Mouse (Mus musculus): ENCODE data around the gene Nr4a1.

The Nr4a1 gene

GRCm38 (mm10) chr15:101253886-101254795 lies at the start of gene Nr4a1:
Gene Nr4a1 (plus strand): TSS chr15:101254269.
- peak; percentile 70 for DNase-seq (ENCODE audit: extremely low read depth, insufficient read length, low spot score)

- no peak for DNase-seq (ENCODE audit: extremely low read depth, insufficient read length, low spot score)
Observed at GRCm38 (mm10) chr15:101204781-101205180, 49.3 kb upstream of the Nr4a1 start.

GRCm38 (mm10) chr15:101210228-101210627 lies 43.8 kb upstream of the Nr4a1 start:
- DNase-seq (ENCODE audit: extremely low read depth, insufficient read length, low spot score) = no peak

GRCm38 (mm10) chr15:101210998-101211613 lies 43.0 kb upstream of the Nr4a1 start:
- DNase-seq (ENCODE audit: extremely low read depth, insufficient read length, low spot score) = no peak

GRCm38 (mm10) chr15:101212435-101212834 lies 41.6 kb upstream of the Nr4a1 start:
- peak; percentile 47 for DNase-seq (ENCODE audit: extremely low read depth, insufficient read length, low spot score)

- DNase-seq (ENCODE audit: extremely low read depth, insufficient read length, low spot score) = no peak
Observed at GRCm38 (mm10) chr15:101215136-101215535, 38.9 kb upstream of the Nr4a1 start.

GRCm38 (mm10) chr15:101216036-101216435 lies 38.0 kb upstream of the Nr4a1 start:
- no peak for DNase-seq (ENCODE audit: extremely low read depth, insufficient read length, low spot score)

GRCm38 (mm10) chr15:101220905-101221297 lies 33.2 kb upstream of the Nr4a1 start:
- no peak for DNase-seq (ENCODE audit: extremely low read depth, insufficient read length, low spot score)

GRCm38 (mm10) chr15:101221298-101222104 lies 32.6 kb upstream of the Nr4a1 start:
- peak; percentile 74 for DNase-seq (ENCODE audit: extremely low read depth, insufficient read length, low spot score)

- DNase-seq (ENCODE audit: extremely low read depth, insufficient read length, low spot score) = no peak
Observed at GRCm38 (mm10) chr15:101222897-101223482, 31.1 kb upstream of the Nr4a1 start.

- DNase-seq (ENCODE audit: extremely low read depth, insufficient read length, low spot score) = no peak
Observed at GRCm38 (mm10) chr15:101223596-101223995, 30.5 kb upstream of the Nr4a1 start.

GRCm38 (mm10) chr15:101224006-101224906 lies 29.8 kb upstream of the Nr4a1 start, which contains the start of gene Grasp:
Gene Grasp (plus strand): TSS chr15:101224188.
- peak; percentile 84 for DNase-seq (ENCODE audit: extremely low read depth, insufficient read length, low spot score)

- peak; percentile 56 for DNase-seq (ENCODE audit: extremely low read depth, insufficient read length, low spot score)
Observed at GRCm38 (mm10) chr15:101224977-101225376, 29.1 kb upstream of the Nr4a1 start.

- no peak for DNase-seq (ENCODE audit: extremely low read depth, insufficient read length, low spot score)
Observed at GRCm38 (mm10) chr15:101227971-101228370, 26.1 kb upstream of the Nr4a1 start.

- DNase-seq (ENCODE audit: extremely low read depth, insufficient read length, low spot score) = no peak
Observed at GRCm38 (mm10) chr15:101228866-101229590, 25.0 kb upstream of the Nr4a1 start.

GRCm38 (mm10) chr15:101230503-101230902 lies 23.6 kb upstream of the Nr4a1 start:
- DNase-seq (ENCODE audit: extremely low read depth, insufficient read length, low spot score) = no peak

- no peak for DNase-seq (ENCODE audit: extremely low read depth, insufficient read length, low spot score)
Observed at GRCm38 (mm10) chr15:101230995-101231647, 22.9 kb upstream of the Nr4a1 start.

- no peak for DNase-seq (ENCODE audit: extremely low read depth, insufficient read length, low spot score)
Observed at GRCm38 (mm10) chr15:101231648-101232180, 22.4 kb upstream of the Nr4a1 start.

Measured in 3134 (cell line).